Mouse (Mus musculus) C2C12 (cell line): ENCODE results near the gene Vwce.

ENCODE experiments used
- CTCF ChIP-seq: IDR thresholded peaks from one replicate; pipeline ENCODE4 v1.5.1; 2011; ENCODE audit not compliant: control insufficient read depth, insufficient read depth, insufficient read length
- MAX ChIP-seq: IDR thresholded peaks from one replicate; pipeline ENCODE4 v1.6.1; 2011; ENCODE audit warnings: mild to moderate bottlenecking, control low read depth
- MYOD1 ChIP-seq: IDR thresholded peaks from one replicate; pipeline ENCODE4 v1.6.1; 2011; ENCODE audit warnings: low read depth; ENCODE audit not compliant: control insufficient read depth, insufficient read length
- MYOG ChIP-seq: IDR thresholded peaks from one replicate; pipeline ENCODE4 v1.6.1; 2011; ENCODE audit not compliant: control insufficient read depth, insufficient read length; ENCODE audit errors: extremely low read depth

DNA sequence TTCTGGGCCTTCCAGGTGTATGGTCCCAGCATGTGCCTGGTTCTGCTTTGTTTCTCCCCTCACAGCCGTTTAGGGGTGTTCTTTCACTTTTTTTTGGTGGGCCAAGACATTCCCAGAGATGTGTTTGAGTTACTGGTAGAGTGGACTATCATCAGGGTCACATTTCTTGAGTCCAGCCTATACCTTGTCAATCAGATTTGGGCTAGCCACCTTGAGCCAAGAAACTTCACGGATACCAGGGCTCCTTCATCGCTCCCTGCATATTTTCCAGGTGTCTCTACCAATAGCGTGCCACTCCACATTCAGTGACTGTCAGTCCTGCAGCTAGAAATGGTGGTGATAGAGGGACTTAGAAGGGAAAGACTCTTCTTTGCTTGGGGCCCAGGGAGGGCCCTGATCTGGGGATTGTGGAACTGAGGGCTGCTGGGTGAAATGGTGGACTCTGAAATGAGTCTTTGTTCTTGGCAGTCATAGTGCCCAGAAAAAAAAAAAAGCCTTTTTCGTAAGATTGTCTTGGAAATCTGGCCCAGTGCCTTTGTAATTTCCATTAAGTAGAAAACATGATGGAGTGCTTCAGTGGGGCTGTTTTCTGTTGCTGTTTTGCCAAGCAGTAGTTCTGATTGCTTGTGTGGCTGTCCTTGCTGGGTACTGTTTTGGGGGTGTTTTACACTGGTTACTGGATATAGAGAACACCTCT lies 55.6 kb downstream of the Vwce start:
- TF ChIP-seq CTCF (no peak), MAX (no peak), MYOD1 (no peak), MYOG (no peak)
